Mouse (Mus musculus): ENCODE results near the gene Runx1.

DNA sequence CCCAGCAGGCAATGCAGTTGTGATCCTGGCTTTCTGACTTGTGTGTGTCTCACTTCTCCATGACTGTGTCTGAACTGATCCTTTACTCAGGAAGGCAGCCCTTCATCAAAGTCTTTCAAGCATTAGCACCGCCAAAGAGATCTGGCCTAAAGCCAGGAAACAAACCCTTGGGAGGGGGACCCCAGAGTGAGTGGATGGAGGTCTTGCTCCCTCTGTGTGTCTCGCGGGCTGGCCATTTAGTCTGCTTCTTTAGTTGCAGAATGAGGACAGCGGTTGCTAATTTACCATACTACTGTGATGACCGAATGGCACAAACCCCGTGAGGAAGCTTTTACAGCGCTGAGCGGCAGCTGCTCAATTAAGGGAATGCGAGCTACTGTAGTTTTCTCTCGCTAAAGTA, 105.3 kb downstream of the Runx1 start:
- TF ChIP-seq POLR2A (IDR thresholded peaks at IDR 0.05; ENCODE audit: insufficient read length, low read depth): no peak
- TF ChIP-seq TCF12 (IDR thresholded peaks at IDR 0.05; ENCODE audit: insufficient read depth, poor library complexity, severe bottlenecking): no peak
- TF ChIP-seq MYOG (IDR thresholded peaks at IDR 0.05; ENCODE audit: control insufficient read depth in 1 of 3, insufficient read depth in 1 of 3, insufficient read length in 2 of 3, low read depth in 2 of 3): no peak
- no peak for TF ChIP-seq USF1 (IDR thresholded peaks at IDR 0.05; ENCODE audit: low read depth)
- no peak for TF ChIP-seq E2F4 (IDR thresholded peaks at IDR 0.05; ENCODE audit: insufficient read depth)
- TF ChIP-seq MYOD1 (IDR thresholded peaks at IDR 0.05; ENCODE audit: control insufficient read depth in 1 of 3, insufficient read length in 2 of 3, low read depth in 2 of 3): no peak
- TF ChIP-seq POLR2AphosphoS2 (IDR thresholded peaks at IDR 0.05; ENCODE audit: insufficient read length, low read depth): no peak
- no peak for TF ChIP-seq TCF3 (IDR thresholded peaks at IDR 0.05; ENCODE audit: insufficient read length, low read depth)
- TF ChIP-seq MAX (IDR thresholded peaks at IDR 0.05; ENCODE audit: low read depth): no peak
- no peak for TF ChIP-seq REST (IDR thresholded peaks at IDR 0.05; ENCODE audit: insufficient read depth, insufficient read length)
- TF ChIP-seq SRF (IDR thresholded peaks at IDR 0.05; ENCODE audit: control insufficient read depth, insufficient read length, low read depth): no peak

All from myocyte (in vitro differentiated cells).